Mouse (Mus musculus) midbrain, postnatal 0 days (tissue): Measurements from ENCODE around the gene Prkcd. TPM values are rescaled to one million over a fixed set of nuclear protein-coding genes. Genes with fewer than 3 reads are reported as not detected.

Experiments used
- ATAC-seq: fragments of 200-750 bp; cut with Nextera tagmentation; 2 replicates; pipeline ENCODE4 v1.8.0; 2017; ENCODE audit warnings: moderate number of reproducible peaks, mild to moderate bottlenecking, moderate TSS enrichment, moderate library complexity; ENCODE audit not compliant: low FRiP score
- DNase-seq: peaks from one replicate; pipeline ENCODE4 v3.0.0-alpha.2; 2015; ENCODE audit warnings: low spot score
- H3K27ac ChIP-seq: fragments of 300-500 bp; sonication (generic); 2 replicates; pipeline ENCODE4 v1.5.1; 2014; ENCODE audit warnings: low read depth, mild to moderate bottlenecking, low read length, mixed read lengths
- H3K27me3 ChIP-seq: fragments of 300-500 bp; sonication (generic); 2 replicates; pipeline ENCODE4 v1.6.1; 2014; ENCODE audit warnings: low read length, control low read depth, mixed read lengths; ENCODE audit not compliant: insufficient read depth
- H3K36me3 ChIP-seq: fragments of 300-500 bp; sonication (generic); 2 replicates; pipeline ENCODE4 v1.6.1; 2014; ENCODE audit warnings: low read length, control low read depth, mixed read lengths; ENCODE audit not compliant: insufficient read depth
- H3K4me1 ChIP-seq: fragments of 300-500 bp; sonication (generic); 2 replicates; pipeline ENCODE4 v1.6.1; 2014; ENCODE audit warnings: mild to moderate bottlenecking, control low read depth, antibody characterized with exemption, low read length, mixed read lengths; ENCODE audit not compliant: insufficient read depth
- H3K4me2 ChIP-seq: fragments of 300-500 bp; sonication (generic); 2 replicates; pipeline ENCODE4 v1.6.1; 2014; ENCODE audit warnings: low read depth, mild to moderate bottlenecking, low read length, mixed read lengths; ENCODE audit not compliant: poor library complexity, severe bottlenecking
- H3K4me3 ChIP-seq: fragments of 300-500 bp; sonication (generic); 2 replicates; pipeline ENCODE4 v1.5.1; 2014; ENCODE audit warnings: low read depth, mild to moderate bottlenecking, low read length, moderate library complexity
- H3K9ac ChIP-seq: fragments of 300-500 bp; sonication (generic); replicated peaks from 2 replicates; pipeline ENCODE4 v1.6.1; 2014; ENCODE audit warnings: mild to moderate bottlenecking, low read length, moderate library complexity, mixed read lengths; ENCODE audit not compliant: poor library complexity, severe bottlenecking
- H3K9me3 ChIP-seq: fragments of 300-500 bp; sonication (generic); 2 replicates; pipeline ENCODE4 v1.6.1; 2016; ENCODE audit warnings: low read length, control low read depth
- CTCF ChIP-seq: IDR thresholded peaks from 2 replicates; pipeline ENCODE4 v1.5.1; 2016; ENCODE audit warnings: antibody characterized with exemption, mild to moderate bottlenecking
- WGBS: fragments of 180-500 bp; shearing (Covaris S2); extraction: QIAGEN DNeasy Blood & Tissue Kit; methylation state at CpG from one replicate; pipeline ENCODE4 v1.1.7; 2014; 5-methylcytosine and 5-hydroxymethylcytosine counted together
- polyA plus RNA-seq: library from polyadenylated mRNA; unstranded; fragments of >200 nt; fragmentation: Nextera tagmentation; extraction: Ambion mirVana; gene quantifications from 2 replicates; pipeline ENCODE4 v1.2.1, GENCODE M21; 2015
- total RNA-seq: library from RNA; depleted of rRNA; stranded (reverse); fragments of >200 nt; gene quantifications from 2 replicates; pipeline ENCODE4 v1.2.3, GENCODE M21; 2014

Prkcd gene
- total and polyA plus RNA-seq, 2 experiments from 2014 or later: 13.2 to 19.1 TPM

DNA sequence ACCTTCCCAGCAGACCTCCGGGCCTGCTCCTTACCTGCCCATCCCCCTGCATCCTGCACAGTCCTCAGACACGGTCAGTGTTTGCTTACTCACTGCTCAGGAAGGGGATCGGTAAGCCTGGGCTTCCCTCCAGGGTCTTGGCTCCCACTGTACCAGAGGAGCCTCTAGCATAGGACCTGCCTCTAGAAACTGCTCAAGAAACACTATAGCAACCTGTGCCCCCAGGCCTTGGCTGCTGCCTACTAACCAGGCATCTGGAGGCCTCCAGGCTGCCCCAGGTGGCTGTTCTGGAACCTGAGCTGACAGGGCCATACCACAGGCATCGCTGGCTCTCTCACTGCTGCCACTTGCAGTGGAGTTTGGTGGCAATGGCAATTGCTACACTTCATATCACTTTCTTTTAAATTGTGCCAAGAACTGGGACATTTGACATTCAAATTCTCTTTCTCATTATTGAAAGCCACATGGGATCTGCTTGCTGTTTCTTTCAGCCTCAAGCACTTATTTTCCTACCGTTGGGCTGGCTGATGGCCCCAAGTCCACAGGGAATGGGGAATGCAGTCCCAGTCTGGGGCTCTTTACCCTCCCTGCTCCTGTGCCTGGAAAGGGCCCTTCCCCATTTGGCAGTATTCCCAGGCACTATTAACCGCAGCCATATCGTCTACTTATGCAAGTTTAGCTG is 39.1 kb downstream of the Prkcd start:
- H3K9me3 ChIP-seq: no peaks in the 10 kb centered on the region
- TF ChIP-seq CTCF: peak; percentile 24; the same call in 1 of the 2 replicates
- no peaks in the 10 kb centered on the region for H3K4me1 ChIP-seq
- H3K4me3 ChIP-seq: no peak overlapping the region
- peak; percentile 55; the same call in 1 of the 2 replicates for ATAC-seq
- 30% methylated on average over 7 of the region's 7 CpGs for WGBS
- no peaks in the 10 kb centered on the region for H3K36me3 ChIP-seq
- H3K4me2 ChIP-seq: no peak overlapping the region
- peak overlapping the region; percentile 12; the same call in 1 of the 2 replicates for H3K27ac ChIP-seq
- H3K27me3 ChIP-seq: no peaks in the 10 kb centered on the region
- DNase-seq: peak; percentile 62
- no peak overlapping the region for H3K9ac ChIP-seq

DNA sequence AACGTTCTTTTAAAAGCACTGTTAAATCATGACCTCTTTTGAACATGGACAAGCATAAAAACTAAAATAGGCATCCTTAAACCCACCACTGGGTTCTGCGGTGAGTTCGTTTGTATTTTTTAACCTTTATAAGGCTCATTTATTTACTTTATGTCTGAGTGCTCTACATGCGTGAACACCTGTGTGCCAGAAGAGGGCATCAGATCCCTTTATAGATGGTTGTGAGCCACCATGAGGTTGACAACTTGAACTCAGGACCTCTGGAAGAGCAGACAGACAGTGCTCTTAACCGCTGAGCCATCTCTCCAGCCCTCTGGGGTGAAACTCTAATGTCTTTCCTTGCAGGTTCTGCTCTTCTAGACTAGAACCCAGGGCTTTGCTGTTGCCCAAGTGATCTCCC is 40.7 kb downstream of the Prkcd start:
- 89% methylated on average over 5 of the region's 5 CpGs for WGBS
- no peak overlapping the region for H3K27ac ChIP-seq
- no peak for ATAC-seq

DNA sequence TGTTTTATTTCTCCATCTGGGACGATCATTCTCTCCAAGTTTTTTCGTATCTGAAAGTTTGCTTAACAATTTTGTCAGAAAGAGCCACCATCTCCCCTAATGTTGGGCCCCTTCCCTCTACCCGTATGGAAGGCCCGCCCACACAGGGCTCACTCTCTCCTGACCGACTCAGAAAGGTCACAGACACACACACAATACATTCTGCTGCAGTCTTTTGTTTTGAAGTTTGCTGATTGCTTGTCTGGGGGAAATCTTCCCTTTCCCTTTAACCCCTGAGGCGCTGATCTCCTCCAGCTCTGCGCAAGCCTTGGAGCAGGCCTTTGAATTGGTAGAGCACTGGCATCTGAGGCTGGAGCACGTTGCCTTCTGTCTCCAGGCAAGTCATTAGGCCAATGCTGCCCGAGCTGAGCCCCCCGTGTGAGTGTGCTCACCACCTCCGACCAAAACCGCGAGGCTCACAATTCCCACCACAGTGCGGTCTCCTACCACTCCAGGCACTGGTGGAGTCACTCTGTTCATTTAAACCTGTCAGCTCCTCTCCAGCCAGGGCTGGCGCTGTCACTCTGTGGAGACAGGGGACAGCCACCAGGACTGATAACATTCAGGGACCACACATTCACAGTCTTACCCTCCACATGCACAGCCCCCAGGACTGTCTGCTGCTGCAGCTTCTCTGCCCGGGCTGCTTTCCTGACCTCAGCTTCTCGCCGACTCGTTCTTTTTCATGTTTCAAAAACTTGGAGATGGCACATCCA is 41.3 kb downstream of the Prkcd start:
- no peaks in the 10 kb centered on the region for H3K27me3 ChIP-seq
- no peak overlapping the region for H3K27ac ChIP-seq
- WGBS: 54% methylated on average over 19 of the region's 19 CpGs
- H3K4me3 ChIP-seq: no peak overlapping the region
- H3K36me3 ChIP-seq: no peaks in the 10 kb centered on the region
- no peak for TF ChIP-seq CTCF
- no peaks in the 10 kb centered on the region for H3K9me3 ChIP-seq
- H3K9ac ChIP-seq: no peak overlapping the region
- no peaks in the 10 kb centered on the region for H3K4me1 ChIP-seq
- DNase-seq (no peak), ATAC-seq (no peak)
- H3K4me2 ChIP-seq: no peak overlapping the region

More for the DNA sequence above, 40.7 kb downstream of the Prkcd start:
- Histone ChIP-seq H3K9me3 (no peaks in the 10 kb centered on the region), H3K4me3 (no peak overlapping the region), H3K4me2 (no peak overlapping the region), H3K27me3 (no peaks in the 10 kb centered on the region), H3K36me3 (no peaks in the 10 kb centered on the region), H3K9ac (no peak overlapping the region), H3K4me1 (no peaks in the 10 kb centered on the region)
- no peak for DNase-seq
- TF ChIP-seq CTCF: peak; percentile 27; the same call in 1 of the 2 replicates

DNA sequence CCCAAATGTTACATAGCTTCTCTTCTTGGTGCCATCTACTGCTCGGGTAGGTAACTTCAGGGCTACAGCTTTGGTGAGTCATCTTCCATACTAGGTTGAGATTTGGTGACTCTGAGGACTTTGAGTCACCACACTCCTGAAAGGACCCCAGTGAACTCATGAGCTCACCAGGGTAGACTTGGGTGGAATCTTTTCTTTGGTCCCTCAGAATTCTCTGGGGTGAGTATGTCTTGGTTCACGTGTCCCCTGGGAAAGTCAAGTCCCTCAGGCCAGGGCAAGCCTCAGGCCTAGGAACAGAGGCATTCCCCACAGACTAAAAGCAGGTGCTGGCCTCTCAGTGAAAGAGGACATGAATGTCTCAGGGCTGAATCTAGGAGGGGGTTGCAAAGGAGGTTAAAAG is 41.9 kb downstream of the Prkcd start:
- no peak for DNase-seq
- WGBS: 76% methylated on average over 2 of the region's 2 CpGs

DNA sequence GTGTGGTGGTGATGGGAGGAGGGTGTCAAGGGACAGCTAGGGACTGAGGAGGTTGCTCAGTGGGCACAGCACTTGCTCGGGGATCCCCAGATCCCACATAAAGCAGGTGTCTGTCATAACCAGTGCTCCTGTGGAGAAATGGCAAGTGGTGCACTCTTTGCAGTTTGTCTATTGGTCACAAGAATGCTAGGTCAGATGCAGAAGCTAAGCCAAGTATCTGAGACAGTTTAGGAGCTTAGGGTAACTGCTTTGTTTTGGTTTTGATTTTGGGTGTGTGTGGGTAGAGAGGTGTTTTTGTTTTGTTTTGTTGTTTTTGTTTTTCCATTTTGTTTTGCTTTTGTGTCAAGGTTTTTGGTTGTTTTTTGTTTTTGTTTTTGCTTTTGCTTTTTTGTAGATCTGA is 44.8 kb downstream of the Prkcd start:
- no peak for DNase-seq
- H3K27ac ChIP-seq: no peak overlapping the region
- H3K9ac ChIP-seq: no peak overlapping the region
- H3K4me3 ChIP-seq: no peak overlapping the region
- no peak for TF ChIP-seq CTCF
- no peaks in the 10 kb centered on the region for H3K27me3 ChIP-seq
- H3K4me2 ChIP-seq: no peak overlapping the region
- H3K36me3 ChIP-seq: no peaks in the 10 kb centered on the region
- no peak for ATAC-seq
- no peaks in the 10 kb centered on the region for H3K9me3 ChIP-seq
- H3K4me1 ChIP-seq: no peaks in the 10 kb centered on the region
- 80% methylated on average over 1 of the region's 1 CpGs for WGBS

More for the DNA sequence above, 41.9 kb downstream of the Prkcd start:
- no peaks in the 10 kb centered on the region for H3K27me3 ChIP-seq
- no peaks in the 10 kb centered on the region for H3K4me1 ChIP-seq
- no peak overlapping the region for H3K9ac ChIP-seq
- H3K9me3 ChIP-seq: no peaks in the 10 kb centered on the region
- ATAC-seq: no peak
- H3K4me2 ChIP-seq: no peak overlapping the region
- no peak for TF ChIP-seq CTCF
- H3K4me3 ChIP-seq: no peak overlapping the region
- H3K36me3 ChIP-seq: no peaks in the 10 kb centered on the region
- H3K27ac ChIP-seq: no peak overlapping the region

DNA sequence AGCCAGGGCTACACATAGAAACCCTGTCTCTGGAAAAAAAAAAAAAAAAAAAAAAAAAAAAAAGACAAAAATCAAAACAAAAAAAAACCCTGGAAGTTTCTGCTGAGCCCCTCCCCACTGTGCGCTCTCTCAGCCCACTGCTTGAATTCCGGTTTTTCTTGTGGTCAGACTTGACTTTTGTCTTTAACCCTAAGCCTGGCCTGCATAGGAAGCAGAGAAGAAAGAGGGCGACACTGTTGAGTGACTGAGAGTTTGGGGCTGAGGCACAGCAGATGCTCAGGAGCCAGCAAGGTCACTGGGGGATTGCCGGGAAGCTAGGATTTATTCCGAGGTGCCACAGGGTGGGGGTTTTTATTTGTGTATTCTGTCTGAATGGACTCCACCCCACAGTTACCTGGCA is 46.1 kb downstream of the Prkcd start:
- Histone ChIP-seq H3K27ac (no peak overlapping the region), H3K4me3 (no peak overlapping the region), H3K36me3 (no peaks in the 10 kb centered on the region), H3K4me2 (no peak overlapping the region), H3K9me3 (no peaks in the 10 kb centered on the region), H3K27me3 (no peaks in the 10 kb centered on the region), H3K9ac (no peak overlapping the region), H3K4me1 (no peaks in the 10 kb centered on the region)
- ATAC-seq (no peak), DNase-seq (no peak)
- 26% methylated on average over 5 of the region's 5 CpGs for WGBS
- no peak for TF ChIP-seq CTCF
